Mouse (Mus musculus): Measurements from ENCODE around the gene Atxn2.

GRCm38 (mm10) chr5:121834241-121834606, 123.1 kb downstream of the Atxn2 start:
- no peak for TF ChIP-seq POLR2A (IDR thresholded peaks at IDR 0.05; ENCODE audit: borderline replicate concordance, low read depth, low read length)
- TF ChIP-seq CTCF (IDR thresholded peaks at IDR 0.05; ENCODE audit: low read depth, low read length) = no peak
